Mouse (Mus musculus) forelimb bud, embryonic 11.5 days (tissue): ENCODE results near the gene Dpt.
"Not testable (repeated sequence)": the region's sequence is repeated elsewhere in the genome, so short reads cannot be mapped to it uniquely, and the experiment has no call there.

Experiments used
- DNase-seq: peaks from one replicate; pipeline ENCODE4 v3.0.0-alpha.2; 2012; ENCODE audit warnings: low read depth, low spot score

Gene Dpt

GRCm38 (mm10) chr1:164796471-164796870, at the start of gene Dpt:
TSS of gene Dpt (plus strand) at chr1:164796644.
- DNase-seq, result peak; percentile 51

GRCm38 (mm10) chr1:164753736-164754135, 42.7 kb upstream of the Dpt start:
- DNase-seq, result no peak

GRCm38 (mm10) chr1:164755671-164756070, 40.8 kb upstream of the Dpt start:
- no peak for DNase-seq

- DNase-seq, result no peak
Observed at GRCm38 (mm10) chr1:164756951-164757350, 39.5 kb upstream of the Dpt start.

GRCm38 (mm10) chr1:164758401-164758800, 38.0 kb upstream of the Dpt start:
- no peak for DNase-seq

GRCm38 (mm10) chr1:164762276-164762675, 34.2 kb upstream of the Dpt start:
- no peak for DNase-seq

- no peak for DNase-seq
Observed at GRCm38 (mm10) chr1:164766646-164767045, 29.8 kb upstream of the Dpt start.

- no peak for DNase-seq
Observed at GRCm38 (mm10) chr1:164770611-164771010, 25.8 kb upstream of the Dpt start.

- no peak for DNase-seq
Observed at GRCm38 (mm10) chr1:164780851-164781510, 15.5 kb upstream of the Dpt start.

GRCm38 (mm10) chr1:164786165-164786564, 10.3 kb upstream of the Dpt start:
- no peak for DNase-seq

- DNase-seq, result no peak
Observed at GRCm38 (mm10) chr1:164787771-164788170, 8.7 kb upstream of the Dpt start.

GRCm38 (mm10) chr1:164788292-164788691, 8.2 kb upstream of the Dpt start:
- DNase-seq, result no peak

- DNase-seq, result not testable (repeated sequence)
Observed at GRCm38 (mm10) chr1:164790296-164790695, 6.1 kb upstream of the Dpt start.

GRCm38 (mm10) chr1:164793049-164793448, 3.4 kb upstream of the Dpt start:
- DNase-seq, result no peak

GRCm38 (mm10) chr1:164797746-164798285, 1.4 kb downstream of the Dpt start:
- DNase-seq, result no peak

GRCm38 (mm10) chr1:164798471-164798922, 2.1 kb downstream of the Dpt start:
- DNase-seq, result no peak

GRCm38 (mm10) chr1:164799161-164799560, 2.7 kb downstream of the Dpt start:
- no peak for DNase-seq

- no peak for DNase-seq
Observed at GRCm38 (mm10) chr1:164804277-164804676, 7.8 kb downstream of the Dpt start.

- DNase-seq, result no peak
Observed at GRCm38 (mm10) chr1:164804751-164805435, 8.4 kb downstream of the Dpt start.

GRCm38 (mm10) chr1:164809371-164809770, 12.9 kb downstream of the Dpt start:
- no peak for DNase-seq

- no peak for DNase-seq
Observed at GRCm38 (mm10) chr1:164811296-164811695, 14.9 kb downstream of the Dpt start.

GRCm38 (mm10) chr1:164814243-164814642, 17.8 kb downstream of the Dpt start:
- no peak for DNase-seq

- no peak for DNase-seq
Observed at GRCm38 (mm10) chr1:164815330-164815729, 18.9 kb downstream of the Dpt start.
